Mouse (Mus musculus): ENCODE measurements around the gene Nr2c1. TPM values are rescaled to one million over a fixed set of nuclear protein-coding genes. Genes with fewer than 3 reads are reported as not detected.

The Nr2c1 gene
- polyA plus RNA-seq, 1 experiment from 2014 or later: 8.3 TPM

DNA sequence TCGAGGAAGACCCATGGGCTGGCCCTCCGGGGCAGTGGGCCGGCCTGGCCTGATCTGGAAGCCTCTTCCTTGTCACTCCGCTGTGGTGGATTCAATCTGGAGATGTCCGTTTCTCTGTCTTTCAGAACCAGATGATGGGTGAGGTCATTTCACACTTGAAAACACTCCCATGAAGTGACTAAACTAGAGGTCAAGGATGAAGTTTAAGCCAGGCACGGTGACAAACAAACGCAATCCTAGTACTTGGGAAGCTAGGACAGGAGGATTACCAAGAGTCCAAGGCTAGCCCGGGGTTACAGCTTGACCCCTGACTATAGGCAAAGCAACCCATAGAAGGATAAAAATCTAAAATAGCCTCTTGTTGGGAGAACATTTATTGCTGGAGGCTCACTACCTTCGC lies 27.1 kb upstream of the Nr2c1 start:
- Histone ChIP-seq H3K4me1 (replicated peaks) (no peaks in the 10 kb centered on the region), H3K9ac (no peak overlapping the region), H3K4me2 (replicated peaks) (no peak overlapping the region), H3K9me3 (no peaks in the 10 kb centered on the region), H3K27me3 (replicated peaks) (no peaks in the 10 kb centered on the region), H3K27ac (no peak overlapping the region), H3K4me3 (replicated peaks) (no peak overlapping the region), H3K36me3 (no peaks in the 10 kb centered on the region)
- ATAC-seq: no peak
- WGBS: 87% methylated on average over 9 of the region's 9 CpGs

- no peak overlapping the region for H3K4me2 ChIP-seq (replicated peaks)
- WGBS: 96% methylated on average over 7 of the region's 7 CpGs
- no peak for ATAC-seq
Measured at GRCm38 (mm10) chr10:94122595-94122994, 25.2 kb upstream of the Nr2c1 start.

GRCm38 (mm10) chr10:94123581-94123980 lies 24.2 kb upstream of the Nr2c1 start:
- Histone ChIP-seq H3K36me3 (no peaks in the 10 kb centered on the region), H3K4me3 (replicated peaks) (no peak overlapping the region), H3K27me3 (replicated peaks) (no peaks in the 10 kb centered on the region), H3K4me2 (replicated peaks) (no peak overlapping the region), H3K4me1 (replicated peaks) (no peaks in the 10 kb centered on the region), H3K9me3 (no peaks in the 10 kb centered on the region), H3K9ac (no peak overlapping the region), H3K27ac (no peak overlapping the region)
- 90% methylated on average over 5 of the region's 5 CpGs for WGBS
- ATAC-seq: no peak

More at GRCm38 (mm10) chr10:94122595-94122994, 25.2 kb upstream of the Nr2c1 start:
- Histone ChIP-seq H3K36me3 (no peaks in the 10 kb centered on the region), H3K9me3 (no peaks in the 10 kb centered on the region), H3K4me1 (replicated peaks) (no peaks in the 10 kb centered on the region), H3K9ac (no peak overlapping the region), H3K4me3 (replicated peaks) (no peak overlapping the region), H3K27ac (no peak overlapping the region), H3K27me3 (replicated peaks) (no peaks in the 10 kb centered on the region)

DNA sequence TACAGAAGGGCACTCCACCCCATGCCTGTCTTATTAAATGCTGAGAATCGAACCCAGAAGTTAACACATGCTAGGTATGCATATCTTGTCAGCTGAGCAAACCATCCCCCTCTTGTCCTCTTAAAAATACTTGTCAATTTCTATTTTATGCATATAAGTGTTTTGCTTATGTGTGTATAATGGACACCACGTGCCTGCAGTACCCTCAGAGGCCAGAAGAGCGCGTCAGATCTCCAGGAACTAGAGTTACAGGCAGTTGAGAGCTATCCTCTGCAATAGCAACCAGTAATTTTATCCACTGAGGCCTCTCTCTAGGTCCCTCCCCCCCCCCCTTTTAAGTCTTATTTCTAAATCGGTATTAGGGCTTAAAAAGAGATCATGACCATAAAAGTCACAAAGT lies 23.4 kb upstream of the Nr2c1 start:
- Histone ChIP-seq H3K36me3 (no peaks in the 10 kb centered on the region), H3K27me3 (replicated peaks) (no peaks in the 10 kb centered on the region), H3K4me2 (replicated peaks) (no peak overlapping the region), H3K9me3 (no peaks in the 10 kb centered on the region), H3K4me3 (replicated peaks) (no peak overlapping the region), H3K4me1 (replicated peaks) (0 out of 2 replicates have a peak, but pooled peaks cover 3% of the 10 kb centered on the region), H3K9ac (no peak overlapping the region), H3K27ac (no peak overlapping the region)
- no peak for ATAC-seq
- WGBS: 76% methylated on average over 5 of the region's 5 CpGs

DNA sequence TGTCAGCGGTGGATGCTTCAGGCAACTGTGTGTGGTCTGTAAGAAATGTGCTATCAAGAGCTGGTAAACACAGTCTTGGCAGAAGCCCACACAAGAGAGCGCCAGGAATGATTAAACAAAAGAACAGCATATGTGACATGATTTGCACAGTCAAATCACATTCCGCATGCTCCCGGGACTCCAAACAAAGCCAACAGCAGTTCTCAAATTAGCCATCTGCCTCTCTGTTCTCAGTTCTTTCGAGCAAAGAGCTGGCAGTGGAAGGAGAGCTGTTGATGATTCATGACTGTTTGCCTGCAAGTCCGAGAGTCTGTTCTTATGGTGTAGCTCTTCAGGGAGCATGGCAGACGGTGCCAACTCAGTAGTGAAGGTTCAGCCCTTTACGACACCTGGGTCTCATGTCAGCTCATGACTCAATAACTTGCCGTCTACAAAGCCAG lies 18.1 kb upstream of the Nr2c1 start:
- 30% methylated on average over 9 of the region's 9 CpGs for WGBS
- ATAC-seq: peak; percentile 85

GRCm38 (mm10) chr10:94133081-94133480 lies 14.7 kb upstream of the Nr2c1 start:
- Histone ChIP-seq H3K9me3 (no peaks in the 10 kb centered on the region), H3K36me3 (peaks cover 2% of the 10 kb centered on the region; the same call in 1 of the 2 replicates), H3K27ac (no peak overlapping the region), H3K9ac (no peak overlapping the region), H3K4me2 (replicated peaks) (no peak overlapping the region), H3K4me1 (replicated peaks) (0 out of 2 replicates have a peak, but pooled peaks cover 3% of the 10 kb centered on the region), H3K27me3 (replicated peaks) (no peaks in the 10 kb centered on the region), H3K4me3 (replicated peaks) (no peak overlapping the region)
- whole genome bisulfite sequencing: 87% methylated on average over 8 of the region's 8 CpGs
- ATAC-seq: no peak

More for the DNA sequence above, 18.1 kb upstream of the Nr2c1 start:
- H3K27ac ChIP-seq: peak overlapping the region; percentile 64
- 0 out of 2 replicates have a peak, but pooled peaks cover 3% of the 10 kb centered on the region for H3K4me1 ChIP-seq (replicated peaks)
- no peaks in the 10 kb centered on the region for H3K9me3 ChIP-seq
- peaks cover 2% of the 10 kb centered on the region; the same call in 1 of the 2 replicates for H3K36me3 ChIP-seq
- H3K9ac ChIP-seq: no peak overlapping the region
- no peak overlapping the region for H3K4me3 ChIP-seq (replicated peaks)
- no peak overlapping the region for H3K4me2 ChIP-seq (replicated peaks)
- no peaks in the 10 kb centered on the region for H3K27me3 ChIP-seq (replicated peaks)

- Histone ChIP-seq H3K9ac (no peak overlapping the region), H3K27me3 (replicated peaks) (no peaks in the 10 kb centered on the region), H3K4me2 (replicated peaks) (no peak overlapping the region), H3K4me1 (replicated peaks) (0 out of 2 replicates have a peak, but pooled peaks cover 3% of the 10 kb centered on the region), H3K4me3 (replicated peaks) (no peak overlapping the region), H3K9me3 (no peaks in the 10 kb centered on the region), H3K36me3 (peaks cover 2% of the 10 kb centered on the region; the same call in 1 of the 2 replicates), H3K27ac (no peak overlapping the region)
- WGBS: 92% methylated on average over 7 of the region's 7 CpGs
- no peak for ATAC-seq
Measured at GRCm38 (mm10) chr10:94133674-94134073, 14.1 kb upstream of the Nr2c1 start.

- Histone ChIP-seq H3K36me3 (peaks cover 2% of the 10 kb centered on the region; the same call in 1 of the 2 replicates), H3K4me2 (replicated peaks) (no peak overlapping the region), H3K4me3 (replicated peaks) (no peak overlapping the region), H3K4me1 (replicated peaks) (no peaks in the 10 kb centered on the region), H3K9ac (no peak overlapping the region), H3K27ac (no peak overlapping the region), H3K27me3 (replicated peaks) (no peaks in the 10 kb centered on the region), H3K9me3 (no peaks in the 10 kb centered on the region)
- no peak for ATAC-seq
- 91% methylated on average over 12 of the region's 12 CpGs for WGBS
Measured at GRCm38 (mm10) chr10:94134535-94135390, 13.1 kb upstream of the Nr2c1 start.

DNA sequence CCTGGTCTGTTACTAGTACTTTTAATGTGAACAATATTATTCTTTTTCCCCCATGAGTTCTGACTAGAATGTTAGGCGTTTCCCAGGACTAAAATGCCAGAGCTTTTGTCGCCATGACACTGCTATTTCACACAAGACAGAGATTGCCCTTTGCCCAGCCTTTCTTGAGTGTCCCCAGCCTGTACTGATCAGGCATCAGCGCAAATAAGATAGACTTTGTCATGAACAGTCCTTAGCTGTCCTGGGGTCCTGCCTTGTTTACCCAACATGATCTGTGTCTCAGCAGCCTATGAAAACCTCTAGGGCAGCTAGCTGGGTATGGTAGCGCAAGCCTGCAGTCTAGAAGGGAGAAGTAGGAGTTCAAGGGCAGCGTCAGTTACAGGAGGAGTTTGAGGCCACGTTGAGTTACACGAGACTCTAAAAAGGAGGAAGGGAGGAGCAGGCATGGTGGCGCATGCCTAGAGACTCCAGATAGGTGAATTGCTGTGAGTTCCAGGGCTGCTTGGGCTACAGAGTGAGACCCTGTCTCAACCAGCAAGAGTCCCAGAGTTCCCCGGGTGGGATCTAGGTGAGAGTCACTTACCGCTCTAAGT lies 8.8 kb upstream of the Nr2c1 start:
- no peak overlapping the region for H3K9ac ChIP-seq
- H3K4me3 ChIP-seq (replicated peaks): no peak overlapping the region
- no peaks in the 10 kb centered on the region for H3K27me3 ChIP-seq (replicated peaks)
- ATAC-seq: peak; percentile 41; the same call in 1 of the 2 replicates
- no peak overlapping the region for H3K27ac ChIP-seq
- H3K9me3 ChIP-seq: no peaks in the 10 kb centered on the region
- H3K4me1 ChIP-seq (replicated peaks): no peaks in the 10 kb centered on the region
- H3K36me3 ChIP-seq: no peaks in the 10 kb centered on the region
- WGBS: 84% methylated on average over 10 of the region's 10 CpGs
- no peak overlapping the region for H3K4me2 ChIP-seq (replicated peaks)

- Histone ChIP-seq H3K4me3 (replicated peaks) (no peak overlapping the region), H3K4me1 (replicated peaks) (no peaks in the 10 kb centered on the region), H3K9me3 (no peaks in the 10 kb centered on the region), H3K36me3 (no peaks in the 10 kb centered on the region), H3K9ac (no peak overlapping the region), H3K4me2 (replicated peaks) (no peak overlapping the region), H3K27ac (no peak overlapping the region), H3K27me3 (replicated peaks) (no peaks in the 10 kb centered on the region)
- WGBS: 83% methylated on average over 3 of the region's 3 CpGs
- ATAC-seq: no peak
Measured at GRCm38 (mm10) chr10:94140227-94140931, 7.4 kb upstream of the Nr2c1 start.

DNA sequence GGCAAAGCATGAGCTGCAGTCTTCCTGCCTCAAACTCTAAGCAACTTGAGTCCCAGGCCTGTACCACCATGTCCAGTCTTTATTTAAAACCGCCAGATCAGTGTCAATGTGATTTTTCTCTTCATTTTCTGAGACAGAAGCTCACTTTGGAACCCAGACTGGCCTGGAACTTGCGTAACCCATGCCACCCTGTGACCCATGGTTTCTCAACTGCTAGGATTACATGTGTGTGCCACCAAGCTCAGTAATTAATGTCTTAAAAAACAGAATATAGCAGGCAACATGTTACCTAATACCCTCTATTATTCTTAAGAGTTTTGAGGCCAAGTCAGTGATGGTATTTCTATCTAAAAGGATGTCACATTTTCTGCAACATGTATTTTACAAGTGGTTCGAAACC lies 5.4 kb upstream of the Nr2c1 start:
- ATAC-seq: no peak
- Histone ChIP-seq H3K4me3 (replicated peaks) (no peak overlapping the region), H3K4me2 (replicated peaks) (no peak overlapping the region), H3K9ac (no peak overlapping the region), H3K9me3 (no peaks in the 10 kb centered on the region), H3K27ac (no peak overlapping the region), H3K27me3 (replicated peaks) (no peaks in the 10 kb centered on the region), H3K4me1 (replicated peaks) (no peaks in the 10 kb centered on the region), H3K36me3 (no peaks in the 10 kb centered on the region)
- 92% methylated on average over 3 of the region's 3 CpGs for WGBS

GRCm38 (mm10) chr10:94144581-94144980 lies 3.2 kb upstream of the Nr2c1 start:
- Histone ChIP-seq H3K27ac (no peak overlapping the region), H3K27me3 (replicated peaks) (no peaks in the 10 kb centered on the region)

More at GRCm38 (mm10) chr10:94144581-94144980, 3.2 kb upstream of the Nr2c1 start:
- WGBS: 54% methylated on average over 5 of the region's 5 CpGs
- H3K4me2 ChIP-seq (replicated peaks): no peak overlapping the region
- no peak overlapping the region for H3K9ac ChIP-seq
- H3K9me3 ChIP-seq: no peaks in the 10 kb centered on the region
- peaks cover 5% of the 10 kb centered on the region; the same call in 1 of the 2 replicates for H3K4me1 ChIP-seq (replicated peaks)
- H3K4me3 ChIP-seq (replicated peaks): no peak overlapping the region
- no peaks in the 10 kb centered on the region for H3K36me3 ChIP-seq
- ATAC-seq: no peak
